Mouse (Mus musculus) cerebellum, adult 2 months (tissue): Measurements from ENCODE around the gene Dlgap4. TPM values are rescaled to one million over a fixed set of nuclear protein-coding genes. Genes with fewer than 3 reads are reported as not detected.
"Not testable (repeated sequence)": the region's sequence is repeated elsewhere in the genome, so short reads cannot be mapped to it uniquely, and the experiment has no call there.

Source experiments
- DNase-seq, 2 experiments: peaks; one replicate each; pipeline ENCODE4 v3.0.0; 2021
- H3K27ac ChIP-seq: fragments of 200-500 bp; 2 replicates; pipeline ENCODE4 v1.5.1; 2012; ENCODE audit warnings: low read length, control low read depth, inconsistent platforms; ENCODE audit not compliant: insufficient read depth
- H3K27me3 ChIP-seq: fragments of 200-500 bp; 2 replicates; pipeline ENCODE4 v1.6.1; 2012; ENCODE audit warnings: inconsistent platforms, mild to moderate bottlenecking, low read length, moderate library complexity; ENCODE audit not compliant: control insufficient read depth, insufficient read depth
- H3K4me1 ChIP-seq: fragments of 200-500 bp; 2 replicates; pipeline ENCODE4 v1.6.1; 2011; ENCODE audit warnings: low read length; ENCODE audit not compliant: control insufficient read depth, insufficient read depth
- H3K4me3 ChIP-seq: fragments of 200-500 bp; replicated peaks from 2 replicates; pipeline ENCODE3; 2011; ENCODE audit warnings: mild to moderate bottlenecking, low read depth, low read length, control low read depth; ENCODE audit not compliant: insufficient read depth
- CTCF ChIP-seq: fragments of 200-500 bp; IDR thresholded peaks from 2 replicates; pipeline ENCODE4 v1.5.1; 2011; ENCODE audit warnings: low read depth, mild to moderate bottlenecking, control low read depth, low read length, moderate library complexity, borderline replicate concordance; ENCODE audit not compliant: insufficient read depth
- POLR2A ChIP-seq: fragments of 200-500 bp; IDR thresholded peaks from 2 replicates; pipeline ENCODE4 v1.6.1; 2011; ENCODE audit warnings: low read length, control low read depth, borderline replicate concordance; ENCODE audit not compliant: insufficient read depth
- WGBS: fragments of 180-500 bp; shearing (Covaris S2); methylation state at CpG from one replicate; pipeline ENCODE4 v1.1.7; 2018; 5-methylcytosine and 5-hydroxymethylcytosine counted together
- polyA plus RNA-seq: library from polyadenylated mRNA; depleted of rRNA; stranded (reverse); fragments of >200 nt; gene quantifications from 2 replicates; pipeline ENCODE4 v1.2.3, GENCODE M21; 2012

Dlgap4 gene
- polyA plus RNA-seq, 1 experiment: 130 TPM

GRCm38 (mm10) chr2:156780752-156781151 is 167.2 kb downstream of the Dlgap4 start:
- H3K4me1 ChIP-seq: no peaks in the 10 kb centered on the region
- WGBS: 26% methylated on average over 17 of the region's 17 CpGs
- TF ChIP-seq CTCF (no peak), POLR2A (no peak)

GRCm38 (mm10) chr2:156781281-156781680 is 167.8 kb downstream of the Dlgap4 start:
- no peak overlapping the region for H3K27ac ChIP-seq
- no peak for TF ChIP-seq POLR2A
- no peak for TF ChIP-seq CTCF
- no peak for DNase-seq
- H3K4me3 ChIP-seq: no peak overlapping the region
- WGBS: 79% methylated on average over 4 of the region's 4 CpGs
- H3K4me1 ChIP-seq: no peaks in the 10 kb centered on the region
- no peaks in the 10 kb centered on the region for H3K27me3 ChIP-seq

More at GRCm38 (mm10) chr2:156780752-156781151, 167.2 kb downstream of the Dlgap4 start:
- DNase-seq: no peak
- H3K27me3 ChIP-seq: no peaks in the 10 kb centered on the region
- no peak overlapping the region for H3K4me3 ChIP-seq
- H3K27ac ChIP-seq: no peak overlapping the region

GRCm38 (mm10) chr2:156781836-156782480 is 168.5 kb downstream of the Dlgap4 start:
- no peak for TF ChIP-seq POLR2A
- no peak for TF ChIP-seq CTCF

GRCm38 (mm10) chr2:156782481-156783348 is 169.2 kb downstream of the Dlgap4 start:
- TF ChIP-seq POLR2A (no peak), CTCF (no peak)
- WGBS: 70% methylated on average over 10 of the region's 10 CpGs
- DNase-seq: no peak
- no peaks in the 10 kb centered on the region for H3K4me1 ChIP-seq
- no peak overlapping the region for H3K27ac ChIP-seq
- no peaks in the 10 kb centered on the region for H3K27me3 ChIP-seq
- no peak overlapping the region for H3K4me3 ChIP-seq

More at GRCm38 (mm10) chr2:156781836-156782480, 168.5 kb downstream of the Dlgap4 start:
- WGBS: 72% methylated on average over 4 of the region's 4 CpGs
- DNase-seq: no peak
- Histone ChIP-seq H3K4me1 (no peaks in the 10 kb centered on the region), H3K27me3 (no peaks in the 10 kb centered on the region), H3K4me3 (no peak overlapping the region), H3K27ac (no peak overlapping the region)

- WGBS: 80% methylated on average over 9 of the region's 9 CpGs
- H3K4me1 ChIP-seq: no peaks in the 10 kb centered on the region
Observed at GRCm38 (mm10) chr2:156783349-156783728, 169.8 kb downstream of the Dlgap4 start.

GRCm38 (mm10) chr2:156784016-156784585 is 170.6 kb downstream of the Dlgap4 start:
- WGBS: 66% methylated on average over 7 of the region's 7 CpGs
- no peak for TF ChIP-seq CTCF
- no peak for TF ChIP-seq POLR2A
- Histone ChIP-seq H3K4me1 (no peaks in the 10 kb centered on the region), H3K4me3 (no peak overlapping the region), H3K27me3 (no peaks in the 10 kb centered on the region), H3K27ac (no peak overlapping the region)
- no peak for DNase-seq

More at GRCm38 (mm10) chr2:156783349-156783728, 169.8 kb downstream of the Dlgap4 start:
- no peak for DNase-seq
- Histone ChIP-seq H3K27ac (no peak overlapping the region), H3K4me3 (no peak overlapping the region), H3K27me3 (no peaks in the 10 kb centered on the region)
- TF ChIP-seq CTCF (no peak), POLR2A (no peak)

GRCm38 (mm10) chr2:156784891-156785290 is 171.4 kb downstream of the Dlgap4 start:
- Histone ChIP-seq H3K4me1 (no peaks in the 10 kb centered on the region), H3K27me3 (no peaks in the 10 kb centered on the region), H3K27ac (no peak overlapping the region), H3K4me3 (no peak overlapping the region)
- no peak for DNase-seq
- TF ChIP-seq POLR2A (no peak), CTCF (no peak)
- WGBS: 89% methylated on average over 2 of the region's 2 CpGs

- H3K27me3 ChIP-seq, H3K4me1 ChIP-seq, H3K4me3 ChIP-seq, H3K27ac ChIP-seq, DNase-seq: not testable (repeated sequence)
Observed at GRCm38 (mm10) chr2:156786369-156786768, 172.9 kb downstream of the Dlgap4 start.
